Mouse (Mus musculus) forebrain, embryonic 10.5 days (tissue): ENCODE results near the gene Sv2b. TPM values are rescaled to one million over a fixed set of nuclear protein-coding genes. Genes with fewer than 3 reads are reported as not detected.

Source experiments
- DNase-seq: peaks from one replicate; pipeline ENCODE4 v3.0.0-alpha.2; 2017; ENCODE audit warnings: low spot score; ENCODE audit errors: extremely low spot score
- H3K27ac ChIP-seq: fragments of 300-500 bp; sonication (generic); 2 replicates; pipeline ENCODE4 v1.5.1; 2016; ENCODE audit warnings: mild to moderate bottlenecking
- H3K27me3 ChIP-seq: fragments of 300-500 bp; sonication (generic); 2 replicates; pipeline ENCODE4 v1.6.1; 2016; ENCODE audit warnings: mild to moderate bottlenecking; ENCODE audit not compliant: poor library complexity, severe bottlenecking
- H3K36me3 ChIP-seq: fragments of 300-500 bp; sonication (generic); replicated peaks from 2 replicates; pipeline ENCODE4 v1.6.1; 2016; ENCODE audit warnings: mild to moderate bottlenecking, moderate library complexity
- H3K4me1 ChIP-seq: fragments of 300-500 bp; sonication (generic); 2 replicates; pipeline ENCODE4 v1.6.1; 2016
- H3K4me3 ChIP-seq: fragments of 300-500 bp; sonication (generic); 2 replicates; pipeline ENCODE4 v1.5.1; 2016; ENCODE audit warnings: mild to moderate bottlenecking, moderate library complexity
- H3K9me3 ChIP-seq: fragments of 300-500 bp; sonication (generic); 2 replicates; pipeline ENCODE4 v1.6.1; 2016; ENCODE audit warnings: mild to moderate bottlenecking, moderate library complexity
- WGBS: fragments of 180-500 bp; shearing (Covaris S2); methylation state at CpG from one replicate; pipeline ENCODE4 v1.1.7; 2016; 5-methylcytosine and 5-hydroxymethylcytosine counted together
- polyA plus RNA-seq: library from polyadenylated mRNA; unstranded; fragments of >200 nt; fragmentation: Nextera tagmentation; extraction: Ambion mirVana; gene quantifications from 2 replicates; pipeline ENCODE4 v1.2.1, GENCODE M21; 2016

The Sv2b gene
- polyA plus RNA-seq, 1 experiment from 2014 or later: 1.1 TPM

DNA sequence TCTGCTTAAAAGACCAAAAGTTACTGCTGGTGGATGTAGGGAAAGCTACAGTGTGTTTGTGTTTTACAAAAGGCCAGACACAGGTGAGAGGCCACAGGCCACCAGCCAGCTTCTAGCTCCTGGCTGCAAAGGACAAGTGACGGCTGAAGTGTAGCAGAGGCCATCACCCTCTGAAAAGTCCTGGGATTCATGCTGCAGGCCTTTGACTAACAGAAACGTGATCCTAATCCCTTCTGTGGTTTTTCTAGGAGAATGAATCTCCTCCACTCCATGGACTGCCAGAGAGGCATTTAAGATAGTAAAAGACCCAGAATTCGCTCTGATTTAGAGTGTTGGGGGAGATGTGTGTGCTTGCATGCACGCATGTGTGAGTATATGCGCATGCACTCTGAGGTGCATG lies 5.8 kb upstream of the Sv2b start:
- no peak for DNase-seq
- no peak overlapping the region for H3K4me3 ChIP-seq
- peaks cover 6% of the 10 kb centered on the region; the same call in 1 of the 2 replicates for H3K4me1 ChIP-seq
- 49% methylated on average over 5 of the region's 5 CpGs for WGBS
- H3K36me3 ChIP-seq: no peaks in the 10 kb centered on the region
- H3K27me3 ChIP-seq: peaks cover 15% of the 10 kb centered on the region
- H3K9me3 ChIP-seq: no peaks in the 10 kb centered on the region
- no peak overlapping the region for H3K27ac ChIP-seq

DNA sequence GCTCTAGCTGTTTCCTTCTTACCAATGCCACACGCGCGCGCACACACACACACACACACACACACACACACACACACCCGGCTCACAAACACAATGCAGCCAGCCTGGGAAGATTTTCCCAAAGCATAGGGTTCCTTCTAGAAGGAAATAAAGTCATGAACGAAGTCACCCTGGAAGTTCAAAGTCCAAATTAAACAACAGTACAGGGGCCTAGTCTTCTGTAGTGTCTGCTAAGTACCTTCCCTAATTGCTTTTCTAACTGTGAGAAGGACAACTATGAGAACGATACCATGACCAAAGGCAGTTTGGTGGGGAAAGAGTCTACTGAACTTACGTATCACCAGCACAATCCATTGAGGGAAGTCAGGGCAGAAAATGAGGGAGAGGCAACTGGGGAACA lies 508 bp upstream of the Sv2b start:
- Histone ChIP-seq H3K27me3 (peaks cover 65% of the 10 kb centered on the region), H3K4me3 (no peak overlapping the region; the same call in 1 of the 2 replicates), H3K9me3 (no peaks in the 10 kb centered on the region), H3K36me3 (no peaks in the 10 kb centered on the region), H3K4me1 (peaks cover 27% of the 10 kb centered on the region), H3K27ac (no peak overlapping the region)
- DNase-seq: no peak
- WGBS: 75% methylated on average over 8 of the region's 8 CpGs

DNA sequence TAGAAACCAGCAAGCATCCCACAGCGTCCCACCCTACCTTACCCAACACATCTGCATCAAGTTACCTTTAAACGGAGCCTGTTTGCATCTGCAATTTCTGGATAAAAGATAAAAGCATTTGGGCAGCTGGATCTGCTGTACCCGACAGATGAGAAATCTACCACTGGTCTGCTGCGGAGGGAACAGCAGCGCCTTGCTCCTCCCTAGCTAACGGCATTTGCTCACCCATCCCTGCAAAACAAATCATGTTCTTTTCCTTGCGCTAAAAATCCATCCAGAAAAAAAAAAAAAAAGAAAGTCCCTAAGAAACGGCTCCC lies 964 bp downstream of the Sv2b start:
- Histone ChIP-seq H3K4me1 (peaks cover 27% of the 10 kb centered on the region), H3K9me3 (no peaks in the 10 kb centered on the region), H3K27me3 (peaks cover 70% of the 10 kb centered on the region), H3K4me3 (peak overlapping the region; percentile 64), H3K27ac (no peak overlapping the region), H3K36me3 (no peaks in the 10 kb centered on the region)
- DNase-seq: no peak
- 6% methylated on average over 8 of the region's 8 CpGs for WGBS

DNA sequence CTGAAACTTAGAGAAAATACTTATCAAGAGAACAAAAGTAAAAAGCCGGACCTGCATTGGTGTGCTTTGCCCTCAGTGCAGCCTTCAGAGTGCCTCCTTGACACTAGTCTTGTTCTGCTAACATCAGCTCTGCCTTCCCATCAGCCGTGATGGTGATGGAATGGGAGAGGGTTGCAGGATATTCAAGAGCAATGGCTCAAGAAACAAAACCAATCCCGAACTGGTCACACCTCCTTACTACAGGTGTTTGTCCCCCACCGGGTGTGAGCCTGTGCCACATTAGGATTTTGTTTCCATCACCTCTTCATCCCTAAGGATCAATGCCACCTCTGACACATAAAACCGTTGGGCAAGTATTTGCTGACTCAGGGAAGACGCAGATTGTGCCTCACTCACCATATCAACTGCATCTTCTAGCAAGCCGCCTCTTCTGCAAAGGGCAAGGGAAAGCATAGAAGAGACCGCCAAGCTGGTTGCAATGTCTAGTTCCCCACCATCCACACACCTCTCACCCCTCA lies 1.4 kb downstream of the Sv2b start:
- WGBS: 52% methylated on average over 8 of the region's 8 CpGs
- H3K4me3 ChIP-seq: peak overlapping the region; percentile 64
- H3K27me3 ChIP-seq: peaks cover 70% of the 10 kb centered on the region
- H3K9me3 ChIP-seq: no peaks in the 10 kb centered on the region
- peaks cover 27% of the 10 kb centered on the region for H3K4me1 ChIP-seq
- DNase-seq: no peak
- no peaks in the 10 kb centered on the region for H3K36me3 ChIP-seq
- H3K27ac ChIP-seq: no peak overlapping the region

- DNase-seq: no peak
- Histone ChIP-seq H3K4me1 (peaks cover 27% of the 10 kb centered on the region), H3K27ac (no peak overlapping the region), H3K36me3 (no peaks in the 10 kb centered on the region), H3K27me3 (peaks cover 66% of the 10 kb centered on the region), H3K9me3 (no peaks in the 10 kb centered on the region), H3K4me3 (no peak overlapping the region)
- 88% methylated on average over 9 of the region's 9 CpGs for WGBS
Measured at GRCm38 (mm10) chr7:75305901-75306465, 3.1 kb downstream of the Sv2b start.

DNA sequence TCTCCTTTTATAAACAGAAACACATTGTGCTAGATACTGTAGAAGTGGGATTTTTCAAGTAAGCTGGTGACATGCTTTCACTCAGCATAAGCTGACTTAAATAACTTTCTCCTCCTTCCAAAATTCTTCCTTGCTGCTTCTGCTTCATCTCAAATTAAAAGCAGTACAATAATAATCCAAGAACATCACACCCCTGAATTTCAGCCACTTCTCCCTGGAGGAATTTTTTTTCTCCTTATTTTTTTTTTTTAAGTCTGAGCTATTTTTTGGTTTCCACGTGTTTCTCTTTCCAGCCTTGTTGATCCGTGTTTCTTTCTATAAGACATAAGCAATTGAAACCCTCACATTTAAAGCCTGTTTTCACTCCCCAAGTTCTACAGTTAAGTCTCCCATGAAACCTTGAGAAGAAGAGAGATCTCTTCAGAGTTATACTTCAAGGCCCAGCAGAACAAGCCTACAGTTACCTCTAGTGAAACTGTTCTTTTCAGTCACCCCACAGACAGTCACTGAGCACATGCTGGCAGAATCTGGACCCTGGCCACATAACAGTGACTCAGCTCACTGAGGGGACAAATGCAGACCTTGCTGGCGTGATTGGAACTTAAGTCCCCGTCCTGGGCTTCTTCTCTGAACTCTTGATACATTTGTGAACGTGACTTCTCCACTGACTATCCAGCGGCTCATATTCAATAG lies 6.4 kb downstream of the Sv2b start:
- H3K4me3 ChIP-seq: no peak overlapping the region

GRCm38 (mm10) chr7:75299245-75299644 lies 9.8 kb downstream of the Sv2b start:
- H3K4me1 ChIP-seq: peaks cover 30% of the 10 kb centered on the region
- peaks cover 42% of the 10 kb centered on the region for H3K27me3 ChIP-seq
- H3K9me3 ChIP-seq: no peaks in the 10 kb centered on the region
- H3K4me3 ChIP-seq: no peak overlapping the region
- H3K27ac ChIP-seq: no peak overlapping the region
- H3K36me3 ChIP-seq: no peaks in the 10 kb centered on the region
- no peak for DNase-seq
- 90% methylated on average over 4 of the region's 4 CpGs for WGBS

More for the DNA sequence above, 6.4 kb downstream of the Sv2b start:
- Histone ChIP-seq H3K27ac (no peak overlapping the region), H3K9me3 (no peaks in the 10 kb centered on the region), H3K27me3 (peaks cover 63% of the 10 kb centered on the region), H3K36me3 (no peaks in the 10 kb centered on the region), H3K4me1 (peaks cover 8% of the 10 kb centered on the region)
- DNase-seq: no peak
- WGBS: 88% methylated on average over 6 of the region's 6 CpGs

- DNase-seq: peak; percentile 25
- H3K27ac ChIP-seq: peak overlapping the region; percentile 60
- peaks cover 53% of the 10 kb centered on the region for H3K4me1 ChIP-seq
- no peak overlapping the region for H3K4me3 ChIP-seq
- H3K27me3 ChIP-seq: peaks cover 53% of the 10 kb centered on the region
- H3K9me3 ChIP-seq: no peaks in the 10 kb centered on the region
- 3% methylated on average over 6 of the region's 6 CpGs for WGBS
- no peaks in the 10 kb centered on the region for H3K36me3 ChIP-seq
Measured at GRCm38 (mm10) chr7:75296688-75297119, 12.4 kb downstream of the Sv2b start.

DNA sequence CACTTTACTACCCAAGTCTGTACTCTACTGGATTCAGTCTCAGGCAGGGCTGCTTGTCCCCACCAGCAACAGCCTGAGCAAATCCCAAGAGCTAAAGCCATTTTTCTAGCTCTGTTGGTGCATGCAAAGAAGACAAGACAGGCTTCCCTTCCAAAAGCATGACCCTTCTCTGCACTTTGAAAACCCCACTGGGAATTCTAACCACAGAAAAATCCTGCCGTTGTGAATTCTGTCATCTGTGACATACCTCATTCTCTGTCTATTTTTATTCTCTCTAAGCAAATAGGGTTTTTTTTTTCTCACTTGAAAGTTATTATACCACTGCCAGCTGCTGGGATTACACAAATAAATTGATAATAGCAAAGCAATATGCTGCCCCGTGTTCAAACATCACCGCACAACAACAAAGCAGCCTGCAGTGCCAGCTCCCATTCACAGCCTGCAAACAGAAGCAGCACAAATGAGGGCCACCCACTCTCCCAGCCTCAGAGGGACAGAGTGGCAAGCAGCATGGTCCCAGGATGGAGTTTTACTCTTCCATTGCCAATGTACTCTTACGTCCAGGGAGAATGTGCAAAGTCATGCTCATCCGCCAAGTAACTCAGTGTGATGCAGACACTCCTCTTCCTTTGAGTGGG lies 13.7 kb downstream of the Sv2b start:
- peak; percentile 24 for DNase-seq
- H3K27ac ChIP-seq: peak overlapping the region; percentile 44; the same call in 1 of the 2 replicates
- peaks cover 49% of the 10 kb centered on the region for H3K27me3 ChIP-seq
- no peaks in the 10 kb centered on the region for H3K9me3 ChIP-seq
- 35% methylated on average over 5 of the region's 5 CpGs for WGBS
- H3K4me3 ChIP-seq: no peak overlapping the region
- H3K36me3 ChIP-seq: no peaks in the 10 kb centered on the region
- H3K4me1 ChIP-seq: peaks cover 53% of the 10 kb centered on the region

GRCm38 (mm10) chr7:75292246-75292645 lies 16.8 kb downstream of the Sv2b start:
- no peak overlapping the region for H3K4me3 ChIP-seq
- peaks cover 51% of the 10 kb centered on the region for H3K4me1 ChIP-seq
- no peaks in the 10 kb centered on the region for H3K36me3 ChIP-seq
- H3K27ac ChIP-seq: no peak overlapping the region
- 24% methylated on average over 3 of the region's 3 CpGs for WGBS
- H3K27me3 ChIP-seq: peaks cover 18% of the 10 kb centered on the region
- H3K9me3 ChIP-seq: peaks cover 3% of the 10 kb centered on the region; the same call in 1 of the 2 replicates
- DNase-seq: no peak

GRCm38 (mm10) chr7:75290554-75290953 lies 18.5 kb downstream of the Sv2b start:
- 61% methylated on average over 2 of the region's 2 CpGs for WGBS

DNA sequence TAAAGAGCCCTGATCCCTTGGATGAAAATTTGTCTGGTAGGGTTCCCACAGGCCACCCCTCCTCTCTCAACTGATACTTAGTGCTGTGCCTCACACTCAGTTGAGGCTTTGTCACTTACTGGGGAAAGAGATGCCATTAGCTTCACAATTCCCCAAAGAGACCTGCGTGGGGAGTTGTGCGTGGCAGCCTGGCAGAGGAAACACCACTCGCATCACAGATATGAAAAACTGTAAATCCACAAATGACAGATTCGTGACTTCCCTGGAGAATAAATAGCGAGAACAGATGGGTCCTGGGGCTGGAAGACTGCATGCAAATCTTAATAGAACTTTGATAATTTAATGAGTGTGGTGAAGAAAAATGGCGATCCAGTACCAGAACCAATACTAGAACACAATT lies 21.8 kb downstream of the Sv2b start:
- no peaks in the 10 kb centered on the region; the same call in 1 of the 2 replicates for H3K27me3 ChIP-seq
- H3K4me3 ChIP-seq: no peak overlapping the region
- WGBS: 87% methylated on average over 6 of the region's 6 CpGs
- H3K4me1 ChIP-seq: peaks cover 5% of the 10 kb centered on the region
- H3K9me3 ChIP-seq: peaks cover 3% of the 10 kb centered on the region; the same call in 1 of the 2 replicates
- DNase-seq: no peak
- no peaks in the 10 kb centered on the region for H3K36me3 ChIP-seq
- no peak overlapping the region for H3K27ac ChIP-seq

More at GRCm38 (mm10) chr7:75290554-75290953, 18.5 kb downstream of the Sv2b start:
- Histone ChIP-seq H3K27me3 (peaks cover 12% of the 10 kb centered on the region), H3K4me1 (peaks cover 34% of the 10 kb centered on the region), H3K36me3 (no peaks in the 10 kb centered on the region), H3K9me3 (peaks cover 3% of the 10 kb centered on the region; the same call in 1 of the 2 replicates), H3K4me3 (no peak overlapping the region), H3K27ac (no peak overlapping the region)
- DNase-seq: no peak

DNA sequence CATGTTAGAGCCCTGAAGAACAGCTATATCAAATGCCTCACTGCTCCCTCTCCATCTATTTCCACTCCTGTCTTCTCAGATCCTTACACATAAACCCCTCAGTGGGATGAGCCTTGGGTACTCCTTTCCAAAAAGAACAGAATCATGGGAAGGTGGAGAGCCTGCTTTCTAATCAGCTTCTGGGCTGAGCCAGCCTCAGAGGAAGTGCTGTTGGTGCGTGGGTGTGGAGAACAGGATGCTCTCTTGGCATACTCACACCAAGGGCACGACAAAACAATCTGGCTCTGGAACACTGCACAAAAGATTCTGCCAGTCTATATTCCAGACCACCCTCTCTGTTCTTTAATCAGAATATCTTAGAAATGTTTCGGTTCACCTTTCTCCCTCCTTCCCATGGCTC lies 26.1 kb downstream of the Sv2b start:
- Histone ChIP-seq H3K4me3 (no peak overlapping the region), H3K4me1 (peaks cover 18% of the 10 kb centered on the region), H3K27ac (no peak overlapping the region), H3K9me3 (no peaks in the 10 kb centered on the region), H3K36me3 (no peaks in the 10 kb centered on the region), H3K27me3 (peaks cover 5% of the 10 kb centered on the region; the same call in 1 of the 2 replicates)
- no peak for DNase-seq
- WGBS: 82% methylated on average over 3 of the region's 3 CpGs
